Mouse (Mus musculus): ENCODE results near the gene Acot7.

Gene Acot7

GRCm38 (mm10) chr4:152151966-152152544, 25.9 kb upstream of the Acot7 start, which contains the start of gene Espn:
Espn (minus strand) TSS chr4:152152371.
- no peak for DNase-seq (ENCODE audit: low spot score)

GRCm38 (mm10) chr4:152153771-152154177, 24.2 kb upstream of the Acot7 start:
- DNase-seq (ENCODE audit: low spot score), result no peak

DNA sequence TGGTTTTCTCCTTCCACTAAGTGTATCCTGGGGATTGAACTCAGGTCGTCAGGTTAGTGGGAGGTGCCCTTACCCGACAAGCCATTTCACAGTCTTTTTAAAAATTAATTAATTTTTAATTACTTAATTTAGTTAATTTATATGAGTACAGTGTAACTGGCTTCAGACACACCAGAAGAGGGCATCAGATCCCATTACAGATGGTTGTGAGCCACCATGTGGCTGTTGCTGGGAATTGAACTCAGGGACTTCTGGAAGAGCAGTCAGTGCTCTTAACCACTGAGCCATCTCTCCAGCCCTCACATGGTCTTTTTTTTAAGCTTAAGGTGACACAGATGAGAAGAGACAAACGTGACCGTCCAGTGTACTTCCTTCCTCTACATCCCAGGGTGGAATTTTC, 22.9 kb upstream of the Acot7 start:
- no peak for DNase-seq (ENCODE audit: low spot score)

DNA sequence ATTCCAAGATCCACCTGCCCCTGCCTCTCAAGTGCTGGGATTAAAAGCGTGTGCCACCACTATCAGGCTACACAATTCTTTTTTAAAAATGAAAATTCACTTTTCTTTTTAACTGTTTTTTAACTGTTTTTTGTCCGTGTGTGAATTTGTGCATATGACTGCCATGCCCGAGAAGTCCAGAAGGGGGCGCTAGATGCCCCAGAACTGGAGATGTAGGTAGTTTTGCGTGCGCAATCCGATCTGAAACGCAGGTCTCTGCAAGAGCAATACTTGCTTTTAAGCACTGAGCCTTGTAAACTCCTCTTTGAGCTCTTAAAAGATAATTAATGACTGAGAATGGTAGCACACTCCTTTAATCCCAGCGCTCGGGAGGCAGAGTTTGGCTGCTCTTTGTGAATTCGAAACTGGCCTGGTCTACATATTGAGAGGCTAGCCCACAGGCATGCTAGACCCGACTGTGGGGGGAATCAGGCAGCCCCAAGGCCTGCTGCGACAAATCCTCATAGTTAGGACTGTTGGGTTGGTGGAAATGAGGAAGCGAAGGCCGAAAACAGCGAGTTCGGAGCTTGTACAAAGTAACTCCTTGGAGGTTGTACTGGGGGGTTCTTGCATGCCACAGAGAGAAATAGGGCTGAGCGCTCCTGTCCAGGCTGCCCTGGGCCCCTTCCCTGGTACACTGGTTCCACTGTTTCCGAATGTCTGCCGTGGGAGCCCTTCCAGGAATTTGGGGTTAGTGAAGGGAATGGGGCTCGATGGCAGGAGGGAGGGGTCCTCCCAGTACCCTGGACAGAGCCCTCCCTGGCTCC, 20.0 kb upstream of the Acot7 start:
- no peak for DNase-seq (ENCODE audit: low spot score)

- no peak for DNase-seq (ENCODE audit: low spot score)
Measured at GRCm38 (mm10) chr4:152158585-152159284, 19.2 kb upstream of the Acot7 start, which contains the start of gene Hes2. Hes2 (plus strand) TSS chr4:152158867.

DNA sequence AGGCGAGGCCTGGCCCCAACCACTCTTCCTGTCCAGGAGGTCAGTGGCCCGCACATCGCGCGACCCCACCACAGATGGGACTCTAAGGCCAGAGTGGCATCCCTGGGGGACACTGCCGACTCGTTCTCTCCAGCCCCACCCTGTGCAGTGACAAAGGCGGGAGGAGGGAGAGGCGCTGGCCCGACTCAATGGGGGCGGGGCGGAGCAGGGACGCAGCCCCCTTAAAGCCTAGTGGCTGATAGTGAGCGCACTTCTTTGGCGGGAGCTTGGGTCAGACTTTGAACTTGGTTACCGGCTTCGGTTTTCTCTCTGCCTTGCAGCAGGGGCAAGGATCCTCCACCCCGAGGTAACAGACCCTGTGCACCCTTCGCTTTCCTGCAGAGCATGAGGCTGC, 18.7 kb upstream of the Acot7 start:
- no peak for DNase-seq (ENCODE audit: low spot score)

- DNase-seq (ENCODE audit: low spot score), result no peak
Measured at GRCm38 (mm10) chr4:152160748-152161147, 17.2 kb upstream of the Acot7 start.

DNA sequence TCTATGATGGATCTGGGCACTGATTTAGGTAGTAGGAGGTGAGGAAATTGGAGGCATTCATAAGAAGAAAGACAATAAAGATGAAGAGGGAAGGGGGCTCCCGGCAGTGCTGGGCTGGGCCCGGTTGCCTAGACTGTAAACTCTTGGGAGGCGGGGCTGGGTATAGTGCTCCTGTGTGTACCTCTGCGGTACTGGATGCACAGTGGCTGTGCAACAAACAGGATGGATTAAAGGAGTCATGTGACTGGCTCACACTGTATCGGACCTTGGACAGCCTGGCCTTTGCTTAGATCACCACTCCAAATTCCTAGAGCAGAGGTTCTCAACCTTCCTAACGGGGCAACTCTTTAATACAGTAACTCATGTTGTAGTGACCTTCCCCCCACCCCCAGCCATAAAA, 16.3 kb upstream of the Acot7 start:
- no peak for DNase-seq (ENCODE audit: low spot score)

GRCm38 (mm10) chr4:152162748-152163147, 15.2 kb upstream of the Acot7 start:
- DNase-seq (ENCODE audit: low spot score), result no peak

GRCm38 (mm10) chr4:152165036-152165931, 12.7 kb upstream of the Acot7 start:
- no peak for DNase-seq (ENCODE audit: low spot score)

DNA sequence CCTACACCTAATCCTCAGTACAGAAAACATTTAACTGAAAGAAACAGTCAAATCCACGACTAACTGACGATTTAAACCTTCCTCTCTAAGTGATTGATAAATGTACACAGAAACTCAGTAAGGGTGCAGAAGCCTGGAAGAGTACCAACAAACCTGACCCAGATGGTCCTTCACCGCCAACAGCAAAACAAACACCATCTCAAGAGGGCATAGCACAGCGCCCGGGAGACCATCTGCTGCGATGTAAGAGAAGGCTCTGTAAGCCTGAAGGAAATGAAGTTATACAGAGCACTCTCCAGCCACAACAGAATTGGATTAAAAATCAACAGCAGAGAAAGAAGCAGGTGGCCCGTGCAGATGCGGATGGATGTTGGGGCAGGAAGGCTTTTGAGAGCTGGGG, 9.9 kb upstream of the Acot7 start:
- DNase-seq (ENCODE audit: low spot score), result no peak

DNA sequence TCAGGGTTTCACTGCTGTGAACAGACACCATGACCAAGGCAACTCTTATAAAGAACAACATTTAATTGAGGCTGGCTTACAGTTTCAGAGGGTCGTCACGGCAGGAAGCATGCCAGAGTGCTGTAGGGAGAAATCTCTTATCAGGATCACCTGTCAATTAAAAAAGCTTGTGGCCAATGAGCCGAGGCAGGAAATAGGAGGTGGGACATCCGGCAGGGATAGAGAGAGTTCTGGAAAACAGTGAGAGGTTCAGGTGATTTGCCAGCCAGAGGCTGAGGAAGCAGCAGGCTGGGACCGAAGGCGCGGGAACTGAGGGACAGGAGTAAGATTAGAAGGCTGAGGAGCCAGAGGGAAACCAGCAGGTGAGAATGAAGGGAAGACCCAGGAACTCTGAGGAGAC, 8.8 kb upstream of the Acot7 start:
- no peak for DNase-seq (ENCODE audit: low spot score)

DNA sequence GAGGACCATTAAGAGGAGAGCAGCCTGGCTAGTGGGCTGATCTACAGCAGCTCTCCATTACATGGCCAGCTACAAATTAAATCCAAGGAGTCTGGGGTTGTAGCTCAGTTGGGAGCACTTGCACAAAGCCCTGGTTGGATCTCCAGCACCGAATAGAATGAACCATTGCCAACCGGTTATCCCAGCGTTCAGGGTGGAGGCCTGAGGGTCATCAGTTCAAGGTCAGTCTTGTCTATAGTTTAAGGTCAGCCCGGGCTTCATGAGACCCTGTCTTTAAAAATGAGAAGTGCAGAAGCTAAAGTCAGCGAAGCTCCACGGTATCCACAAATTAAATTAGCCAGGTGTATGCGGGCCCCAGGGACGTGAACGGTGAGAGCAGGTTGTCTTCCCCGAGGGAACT, 7.6 kb upstream of the Acot7 start:
- no peak for DNase-seq (ENCODE audit: low spot score)

DNA sequence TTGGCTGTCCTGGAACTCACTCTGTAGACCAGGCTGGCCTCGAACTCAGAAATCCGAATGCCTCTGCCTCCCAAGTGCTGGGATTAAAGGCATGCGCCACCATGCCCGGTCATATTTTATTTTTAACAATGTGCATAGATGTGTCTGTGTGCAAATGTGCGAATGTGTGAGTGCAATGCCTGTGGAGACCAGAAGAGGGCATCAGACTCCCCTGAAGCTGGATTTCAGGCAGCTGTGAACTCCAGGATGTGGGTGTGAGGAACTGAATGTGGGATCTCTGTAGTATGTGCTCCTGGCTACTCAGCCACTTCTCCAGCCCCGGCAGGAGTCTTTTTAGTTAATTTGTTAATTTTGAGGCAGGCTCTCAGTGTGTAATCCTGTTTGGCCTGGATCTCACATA, 6.4 kb upstream of the Acot7 start:
- DNase-seq (ENCODE audit: low spot score), result no peak

GRCm38 (mm10) chr4:152173041-152173440, 4.9 kb upstream of the Acot7 start:
- DNase-seq (ENCODE audit: low spot score), result peak; percentile 83

DNA sequence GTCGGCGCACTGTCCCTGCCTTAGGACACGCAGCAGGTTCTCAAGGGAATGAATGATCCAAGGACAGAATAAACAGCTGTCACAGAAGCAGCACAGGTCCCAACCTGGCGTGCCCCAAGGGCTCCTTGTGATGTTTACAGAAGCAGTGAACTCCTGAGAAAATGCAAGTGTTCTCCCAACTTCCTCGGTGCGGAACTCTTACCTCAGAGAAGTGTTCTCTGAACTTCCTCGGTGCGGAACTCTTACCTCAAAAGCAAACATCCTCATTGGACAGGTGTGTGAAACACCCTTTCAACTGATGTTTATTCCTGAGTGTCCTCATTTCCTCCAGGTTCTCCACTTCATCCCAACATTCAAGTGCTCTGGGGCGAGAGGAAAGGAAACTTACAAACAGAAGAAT, 4.0 kb upstream of the Acot7 start:
- DNase-seq (ENCODE audit: low spot score), result no peak

GRCm38 (mm10) chr4:152176638-152177037, 1.3 kb upstream of the Acot7 start:
- no peak for DNase-seq (ENCODE audit: low spot score)

GRCm38 (mm10) chr4:152177174-152177536, 779 bp upstream of the Acot7 start:
- DNase-seq (ENCODE audit: low spot score), result no peak

DNA sequence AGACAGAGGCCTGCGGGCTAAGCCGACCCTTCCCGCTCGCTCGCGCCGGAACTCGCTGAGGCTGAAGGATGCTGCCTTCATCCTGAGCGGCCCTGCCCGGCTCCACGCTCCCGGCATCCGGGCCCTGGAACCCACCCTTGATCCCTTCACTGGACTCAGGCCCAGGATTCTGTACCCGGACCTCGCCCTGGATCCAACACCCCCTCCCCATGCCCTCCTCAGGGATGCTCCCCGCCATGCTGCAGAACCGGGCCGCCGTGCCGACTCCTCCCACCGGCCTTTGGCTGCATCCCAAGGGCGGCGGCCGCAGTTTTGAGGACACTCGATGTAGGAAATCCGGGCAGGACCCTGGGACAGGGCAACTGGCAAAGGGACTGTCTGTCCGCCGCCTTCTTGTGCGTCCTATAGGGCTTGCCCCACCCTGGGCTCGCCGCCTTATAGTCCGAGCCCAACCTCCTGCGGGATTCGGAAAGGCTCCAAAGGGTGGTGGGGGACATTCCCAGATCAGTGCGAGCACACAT, 470 bp downstream of the Acot7 start:
- DNase-seq (ENCODE audit: low spot score), result no peak

GRCm38 (mm10) chr4:152178916-152179705, 1.2 kb downstream of the Acot7 start:
- DNase-seq (ENCODE audit: low spot score), result no peak
